Mouse (Mus musculus) liver, adult 2 months (tissue): ENCODE measurements around the gene Camkmt.

ENCODE experiments used
- CTCF ChIP-seq: fragments of 200-500 bp; IDR thresholded peaks from 2 replicates; pipeline ENCODE4 v1.5.1; 2011; ENCODE audit warnings: low read depth, low read length, control low read depth
- POLR2A ChIP-seq: fragments of 200-500 bp; IDR thresholded peaks from 2 replicates; pipeline ENCODE4 v1.6.1; 2011; ENCODE audit warnings: low read length, control low read depth; ENCODE audit not compliant: insufficient read depth; ENCODE audit errors: extremely low read depth

- TF ChIP-seq CTCF (no peak), POLR2A (no peak)
Observed at GRCm38 (mm10) chr17:85168761-85169160, 78.4 kb downstream of the Camkmt start.
